Mouse (Mus musculus) B cell, adult 2 months (primary cell): ENCODE results near the gene E130114P18Rik.

Experiments
- DNase-seq, 2 experiments: peaks; one replicate each; pipeline ENCODE4 v3.0.0; 2022

The E130114P18Rik gene

DNA sequence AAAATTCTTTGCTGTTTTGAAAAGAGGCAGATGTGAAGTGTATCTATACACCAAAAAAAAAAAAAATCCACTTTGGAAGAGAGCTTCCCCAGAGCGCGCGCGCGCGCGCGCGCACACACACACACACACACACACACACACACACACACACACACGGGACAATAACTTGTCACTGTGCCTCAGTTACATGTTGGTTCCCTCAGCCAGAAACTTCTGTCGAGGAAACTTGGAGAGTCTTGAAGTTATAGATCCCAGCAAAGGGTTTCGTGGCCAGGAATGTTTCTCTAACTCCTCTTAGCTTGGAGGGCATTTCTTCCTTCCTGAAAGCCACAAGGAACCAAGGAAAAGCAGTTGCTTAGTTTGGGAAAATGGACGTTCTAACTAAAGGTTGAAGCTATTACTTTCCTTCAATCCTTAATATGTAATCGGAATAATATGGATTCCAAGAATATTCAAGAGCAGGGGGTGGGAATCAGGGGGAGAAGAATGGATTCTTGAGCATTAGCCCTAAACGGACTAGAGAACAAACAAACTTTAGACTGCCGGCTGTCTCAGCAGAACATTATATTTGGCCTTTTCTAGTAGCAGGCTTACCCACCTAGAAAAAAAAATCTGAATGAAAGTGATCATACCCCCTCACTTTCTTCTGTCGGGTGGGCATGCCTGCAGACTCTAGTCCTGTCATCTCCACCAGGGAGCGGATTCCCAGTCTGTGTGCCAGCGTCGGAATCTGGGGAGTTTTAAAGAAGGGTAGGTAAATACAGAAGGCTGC lies 2.2 kb downstream of the E130114P18Rik start:
- DNase-seq, result no peak

DNA sequence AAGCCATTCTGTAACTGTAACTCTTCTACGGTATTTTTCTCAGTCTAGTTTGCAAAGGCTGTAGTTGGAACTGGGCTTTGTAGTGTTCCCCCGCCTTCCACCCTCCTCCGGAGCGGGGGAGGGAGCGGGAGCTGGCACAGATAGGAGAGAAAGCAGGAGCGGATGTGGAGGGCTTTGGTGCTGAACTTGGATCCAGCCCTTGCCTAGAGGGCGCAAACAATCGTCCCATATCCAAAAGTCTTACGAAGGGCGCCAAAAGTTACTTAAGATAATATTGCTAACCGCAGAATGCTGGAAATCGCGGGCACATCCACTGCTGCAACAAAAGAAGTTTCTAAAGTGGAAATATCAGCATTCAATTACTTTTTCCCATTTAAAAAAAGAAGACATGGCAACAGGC lies 2.8 kb downstream of the E130114P18Rik start:
- peak in 1 of 2 experiments; percentile 13 for DNase-seq

DNA sequence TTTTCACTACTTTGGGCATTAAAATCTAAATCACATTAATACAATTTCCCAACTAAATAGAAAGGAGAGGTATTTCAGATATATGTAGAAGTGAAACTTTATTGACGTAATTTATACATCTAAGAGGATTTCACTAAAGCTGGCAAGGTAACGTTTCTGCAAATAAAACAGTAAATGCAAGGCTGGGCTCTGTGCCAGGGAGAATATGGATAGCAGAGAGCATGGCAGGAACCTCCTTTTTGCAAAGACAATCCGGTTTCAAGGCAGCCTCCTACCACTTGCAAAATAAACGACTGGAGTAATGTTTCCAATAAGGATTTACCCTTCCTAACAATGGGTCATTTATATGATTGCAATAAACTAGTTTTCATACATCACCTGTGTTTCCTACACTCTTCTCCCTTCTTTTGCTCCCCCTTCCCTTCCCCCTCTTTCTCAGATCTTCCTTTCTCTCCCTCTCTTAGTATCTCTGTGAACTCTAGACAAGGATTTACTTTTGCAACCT lies 3.4 kb downstream of the E130114P18Rik start:
- DNase-seq, result no peak

DNA sequence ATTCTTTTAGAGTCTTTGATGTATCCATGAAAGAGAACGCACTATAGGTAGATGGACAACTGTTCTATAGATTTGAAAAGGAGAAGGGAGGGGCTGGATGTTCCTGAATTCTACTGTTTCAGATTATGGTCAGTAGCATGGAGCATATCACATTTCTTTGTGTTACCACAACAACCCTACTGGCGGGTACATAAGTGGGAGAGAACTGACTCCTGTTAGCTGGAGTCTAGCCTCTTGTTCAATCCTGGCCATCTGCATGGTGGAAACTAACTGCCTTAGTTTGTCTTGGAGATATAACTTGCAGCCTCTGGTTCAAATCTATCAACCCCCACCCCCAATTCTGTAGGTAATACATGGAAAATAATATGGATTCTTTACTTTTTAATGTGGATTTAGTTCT lies 4.1 kb downstream of the E130114P18Rik start:
- DNase-seq, result no peak

DNA sequence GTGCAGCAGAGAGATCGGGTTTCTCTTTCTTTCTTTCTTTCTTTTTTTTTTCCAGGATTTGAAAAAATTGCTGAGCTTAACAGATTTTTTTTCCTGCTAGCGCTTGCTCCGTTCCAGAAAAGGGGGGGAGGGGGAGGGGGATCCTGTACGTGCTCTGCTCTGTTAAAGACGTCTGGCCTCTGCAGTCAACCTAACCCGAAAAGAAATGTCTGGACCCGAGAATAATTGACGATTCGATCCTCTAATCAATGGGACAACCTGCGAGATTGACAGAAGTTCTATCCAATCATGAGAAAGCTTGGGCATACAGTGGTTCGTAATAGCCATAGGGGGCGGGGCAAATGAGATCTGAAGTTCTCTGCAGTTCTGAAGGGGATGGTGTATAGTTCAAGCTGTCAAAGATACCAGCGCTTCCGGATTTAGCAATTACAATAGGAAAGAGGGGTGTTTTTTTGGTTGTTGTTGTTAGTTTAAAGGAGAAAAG lies 4.7 kb downstream of the E130114P18Rik start:
- peak; percentile 87 to 91 for DNase-seq

DNA sequence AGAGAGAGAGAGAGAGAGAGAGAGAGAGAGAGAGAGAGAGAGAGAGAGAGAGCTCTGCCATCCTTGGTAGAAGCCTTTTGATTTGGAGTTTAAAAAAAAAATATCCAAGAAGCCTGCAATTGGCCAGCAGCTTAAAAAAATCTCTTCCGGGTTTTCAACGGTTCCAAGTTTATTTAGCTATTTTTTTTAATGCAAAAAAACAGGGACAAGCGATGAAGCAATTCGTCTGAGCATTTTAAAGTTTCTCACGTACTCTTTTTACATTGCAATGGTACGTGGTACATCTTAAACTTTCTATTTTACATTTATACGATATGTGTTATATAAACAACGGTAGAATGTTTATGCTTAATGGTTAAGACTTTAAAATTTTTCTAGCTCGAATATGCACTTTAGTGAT lies 5.2 kb downstream of the E130114P18Rik start, which contains the start of gene Nfia:
Nfia (plus strand) TSS at position 94 of the 400 bp plus-strand sequence.
- no peak for DNase-seq

DNA sequence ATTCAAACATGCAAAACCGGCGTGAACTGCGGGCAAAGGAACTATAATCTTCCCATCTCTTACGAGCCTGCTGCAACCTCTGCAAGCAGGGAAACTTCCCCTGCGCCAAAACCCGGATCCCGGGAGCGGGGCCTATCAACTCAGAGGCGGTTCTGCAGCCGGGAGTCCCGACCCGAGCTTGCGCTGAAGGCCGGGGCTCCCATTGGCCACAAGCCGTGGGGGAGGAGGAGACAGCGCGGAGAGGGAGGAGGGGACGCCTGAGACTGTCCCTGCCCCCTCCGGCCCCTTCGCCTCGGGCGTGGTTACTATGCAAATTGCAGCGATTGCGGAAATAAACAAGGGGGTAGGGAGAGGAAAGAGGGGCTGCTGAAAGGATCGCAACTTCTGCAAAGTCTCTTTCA lies 5.8 kb downstream of the E130114P18Rik start:
- peak; percentile 93 to 96 for DNase-seq

DNA sequence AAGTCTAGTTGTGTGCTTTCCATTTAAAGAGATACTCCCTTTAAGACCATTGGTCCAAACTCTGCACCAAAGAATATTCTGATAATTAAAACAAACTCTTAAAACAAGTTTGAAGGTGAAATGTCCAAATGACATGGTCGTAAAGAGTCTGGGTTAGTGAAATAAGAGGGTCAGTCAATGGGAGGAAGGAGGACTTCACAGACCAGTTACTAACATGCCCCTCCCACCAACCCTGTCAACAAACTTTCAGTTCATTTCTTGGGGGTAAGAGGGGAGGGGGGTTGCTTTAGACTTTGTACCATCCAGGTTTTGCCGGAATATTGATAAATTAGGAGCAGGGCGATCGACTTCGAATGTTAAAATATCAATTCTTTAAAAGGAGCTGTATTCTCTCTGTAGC lies 6.5 kb downstream of the E130114P18Rik start:
- no peak for DNase-seq

DNA sequence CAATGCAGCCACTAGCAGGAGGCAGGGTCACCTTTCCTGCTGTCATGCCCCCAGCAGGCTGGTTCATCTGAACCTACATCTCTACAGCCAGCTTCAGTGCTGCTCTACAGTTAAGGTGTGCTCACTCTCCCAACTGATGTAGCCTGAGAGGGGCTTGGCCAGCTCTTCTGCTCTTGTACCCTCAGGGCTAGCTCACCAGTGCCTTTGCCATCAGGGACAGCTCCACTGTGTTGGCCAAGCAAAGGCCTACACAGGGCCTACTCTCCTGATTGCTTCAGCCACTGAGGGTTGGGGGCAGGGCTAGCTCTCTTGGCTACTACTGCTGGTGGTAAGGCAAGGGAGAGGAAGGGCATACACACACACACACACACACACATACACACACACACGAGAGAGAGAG lies 8.0 kb downstream of the E130114P18Rik start:
- DNase-seq, result no peak

DNA sequence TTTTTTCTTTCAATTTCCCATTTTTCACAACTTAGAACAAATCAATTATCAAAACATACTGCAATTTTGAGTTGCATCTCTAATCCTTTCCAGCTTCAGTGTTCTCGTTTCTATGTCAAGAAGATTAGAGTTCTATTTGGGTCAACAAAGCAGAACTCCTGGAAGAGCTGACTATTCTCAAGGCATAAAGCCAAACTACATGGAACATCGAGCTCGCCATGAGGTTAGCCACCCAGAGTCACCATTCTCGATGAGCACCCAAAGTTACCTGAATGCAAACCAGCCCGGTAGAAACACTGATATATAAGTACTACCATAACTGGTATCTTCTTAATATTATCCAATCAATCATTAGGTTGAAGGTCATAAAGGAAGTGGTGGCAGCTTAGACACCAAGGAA lies 10.4 kb downstream of the E130114P18Rik start:
- no peak for DNase-seq

DNA sequence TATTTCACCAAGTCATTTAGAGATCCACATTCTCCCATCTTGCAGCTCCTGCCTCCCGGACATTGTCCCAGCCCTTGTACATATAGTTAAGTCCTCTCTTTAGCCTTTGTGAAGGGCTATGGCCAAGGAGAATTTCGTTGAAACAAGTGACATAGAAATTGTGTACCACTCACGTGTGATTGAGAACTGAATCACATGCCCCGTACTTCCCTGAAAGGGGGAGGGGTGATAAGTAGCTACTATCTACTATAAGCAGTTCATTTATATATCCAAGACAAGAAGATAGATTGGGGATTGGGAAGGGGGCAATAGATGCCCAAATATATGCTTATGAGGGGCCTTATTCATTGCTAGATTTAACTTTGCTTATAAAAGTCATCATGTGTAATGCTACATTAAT lies 10.9 kb downstream of the E130114P18Rik start:
- DNase-seq, result no peak

DNA sequence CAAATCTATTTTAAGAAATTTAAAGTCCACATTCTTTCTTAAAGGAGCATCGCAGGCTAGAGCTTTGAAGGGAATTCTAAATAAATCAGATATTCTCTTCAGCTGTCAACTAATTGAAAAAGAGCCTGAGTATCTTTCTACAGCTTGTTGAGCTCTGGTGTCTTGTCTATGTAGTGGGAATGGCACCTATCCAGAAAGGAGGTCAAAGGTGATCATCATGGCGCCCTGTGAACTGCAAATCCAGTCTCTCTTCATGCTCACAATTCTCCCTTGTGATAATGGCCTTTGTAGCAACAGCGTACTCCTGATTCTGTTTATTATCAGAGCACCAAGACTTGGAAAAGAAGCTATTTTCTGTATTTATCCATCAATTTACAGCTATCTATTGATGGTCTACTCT lies 11.8 kb downstream of the E130114P18Rik start:
- no peak for DNase-seq

DNA sequence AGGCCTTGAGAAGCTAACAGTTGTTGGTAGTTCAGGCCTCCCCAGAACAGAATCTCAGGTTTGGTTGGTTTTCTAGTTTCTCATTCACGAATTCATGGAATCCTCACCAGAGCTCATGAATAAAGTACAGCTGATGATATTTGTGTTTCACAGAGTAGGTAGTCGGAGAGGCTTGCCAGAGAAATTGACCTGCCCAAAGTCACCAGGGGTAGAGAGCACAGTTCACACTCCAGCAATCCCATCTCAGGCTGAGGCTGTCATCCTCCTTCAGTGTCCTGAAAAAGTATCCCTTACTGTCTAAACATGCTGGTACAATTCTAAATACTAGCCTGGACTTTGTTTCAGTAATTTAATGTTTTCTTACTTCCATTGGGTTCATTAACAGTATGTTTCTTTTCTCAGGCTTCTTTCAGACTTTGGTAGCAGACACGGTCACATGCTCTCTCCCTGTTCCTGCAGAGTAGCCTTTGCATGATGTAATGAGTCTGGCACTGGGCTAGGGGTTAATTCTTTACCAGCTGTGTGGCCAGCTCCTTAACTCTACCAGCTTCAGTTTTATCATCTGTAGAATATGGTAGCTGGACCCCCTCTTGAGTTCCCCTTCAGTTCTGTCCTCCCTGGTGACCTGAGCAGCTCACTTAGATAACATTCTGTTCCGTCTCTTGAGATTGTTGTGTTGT lies 12.4 kb downstream of the E130114P18Rik start:
- DNase-seq, result no peak

DNA sequence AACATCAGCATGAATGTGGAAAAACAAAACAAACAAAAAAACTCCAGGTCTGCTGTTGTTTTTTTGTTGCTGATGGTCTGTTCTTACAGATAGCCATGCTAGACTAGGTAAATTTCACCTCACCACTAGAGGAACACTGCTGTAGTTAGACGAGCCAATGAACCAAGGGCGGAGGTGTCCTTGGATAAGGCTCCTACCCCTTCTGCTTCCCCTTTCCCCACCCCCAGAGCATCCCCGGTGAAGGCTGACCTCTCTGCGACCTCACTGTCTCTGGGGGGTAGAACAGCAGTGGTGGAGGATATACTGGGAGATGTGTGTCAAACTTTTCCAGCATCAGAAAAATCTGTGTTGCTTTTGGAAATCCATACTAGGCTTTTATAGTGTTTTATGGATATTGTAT lies 13.3 kb downstream of the E130114P18Rik start:
- no peak for DNase-seq

DNA sequence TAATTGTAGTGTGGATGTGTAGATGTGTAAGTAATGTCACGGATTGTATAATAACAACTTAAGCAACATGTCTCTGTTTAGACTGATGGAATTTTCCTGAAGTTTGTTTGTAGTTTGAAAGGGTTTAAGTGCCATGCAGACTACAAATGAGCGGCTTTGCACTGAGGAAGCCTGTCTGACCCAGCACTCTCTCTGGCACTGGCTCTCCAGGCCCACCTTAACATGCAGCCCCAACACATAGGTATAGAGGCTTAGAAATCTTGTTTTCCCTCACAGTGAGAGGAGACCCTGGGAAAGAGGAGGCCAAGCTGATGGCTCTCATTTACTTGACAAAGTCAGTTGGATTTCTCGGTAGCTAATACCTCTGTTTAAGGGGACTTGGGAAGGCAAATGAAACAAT lies 19.2 kb downstream of the E130114P18Rik start:
- DNase-seq, result no peak

DNA sequence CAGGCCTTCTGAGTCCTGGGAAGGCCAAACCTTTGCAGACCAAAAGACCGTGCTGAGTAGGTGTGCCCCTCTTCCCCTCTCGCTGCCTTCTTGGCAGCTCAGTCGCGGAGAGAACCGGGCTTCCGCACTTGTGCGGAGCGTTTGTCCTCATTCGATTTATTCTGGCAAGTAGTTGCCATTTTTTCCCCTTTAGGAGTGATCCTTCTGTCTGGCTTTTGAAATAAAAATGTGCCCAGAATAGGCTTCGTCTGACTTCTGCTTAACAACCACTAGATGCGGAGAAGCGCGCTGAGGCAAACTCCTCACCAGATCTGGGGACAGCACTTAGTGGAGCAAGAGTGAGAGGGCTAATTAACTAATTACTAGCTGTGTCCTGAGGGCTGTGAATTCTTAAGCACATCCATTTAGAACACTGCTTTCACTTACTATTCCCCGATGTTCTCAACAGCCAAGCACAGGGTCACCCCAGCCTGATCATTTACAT lies 19.9 kb downstream of the E130114P18Rik start:
- DNase-seq, result peak; percentile 33 to 40

DNA sequence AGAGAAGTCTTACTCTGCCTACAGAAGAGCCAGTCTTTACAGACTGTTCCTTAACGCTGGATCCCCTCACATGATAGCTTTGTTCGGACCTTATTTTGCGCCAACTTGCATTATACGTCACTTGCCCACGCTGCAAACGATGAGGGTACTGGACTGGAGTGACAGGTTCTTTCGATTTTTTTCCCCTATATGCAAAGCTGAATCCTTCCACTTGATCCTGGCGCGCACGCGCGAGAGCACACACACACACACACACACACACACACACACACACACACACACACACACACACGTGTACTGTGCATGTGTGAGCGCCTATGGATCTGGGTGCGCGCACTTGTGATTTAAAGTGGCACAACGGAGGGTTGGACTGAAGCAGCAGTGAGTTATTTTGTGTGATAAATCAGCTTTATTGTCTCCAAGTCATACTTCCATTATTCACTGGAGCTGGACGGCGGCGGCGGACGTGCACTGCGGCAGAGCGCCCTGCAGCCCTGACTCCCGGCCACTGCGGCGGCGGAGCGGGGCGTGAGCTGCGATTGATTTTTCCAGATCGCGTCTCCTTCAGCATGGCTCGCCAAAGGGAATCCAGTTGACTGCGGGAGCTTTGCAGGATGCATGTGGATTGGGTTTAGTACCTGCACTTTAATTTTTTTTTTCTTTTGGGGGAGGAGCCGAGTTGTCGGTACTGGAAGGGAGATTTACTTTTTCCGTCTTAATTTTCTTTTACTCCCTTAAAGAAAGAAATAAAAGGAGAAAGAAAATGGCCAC lies 20.5 kb downstream of the E130114P18Rik start:
- DNase-seq, result peak; percentile 44 to 54

DNA sequence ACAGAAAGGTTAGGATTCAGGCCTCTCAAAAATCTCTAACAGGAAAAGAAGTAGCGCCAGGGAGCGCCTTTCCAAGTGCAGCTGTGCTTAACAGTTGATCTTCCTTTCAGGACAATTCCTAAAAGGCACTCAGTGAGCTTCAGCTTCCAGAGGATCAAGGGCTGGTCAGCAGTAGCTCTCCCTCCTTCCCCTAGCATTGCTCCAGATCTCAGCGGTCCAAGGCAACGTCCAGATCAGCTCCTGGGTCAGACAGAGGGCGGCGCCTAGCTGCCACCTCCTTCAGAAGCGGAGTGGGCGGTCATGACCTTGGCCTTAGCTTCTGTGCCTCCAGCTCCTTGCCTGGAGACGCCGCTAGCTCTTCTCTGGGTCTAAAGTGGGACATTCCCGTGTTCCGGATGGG lies 23.6 kb downstream of the E130114P18Rik start:
- DNase-seq, result no peak

DNA sequence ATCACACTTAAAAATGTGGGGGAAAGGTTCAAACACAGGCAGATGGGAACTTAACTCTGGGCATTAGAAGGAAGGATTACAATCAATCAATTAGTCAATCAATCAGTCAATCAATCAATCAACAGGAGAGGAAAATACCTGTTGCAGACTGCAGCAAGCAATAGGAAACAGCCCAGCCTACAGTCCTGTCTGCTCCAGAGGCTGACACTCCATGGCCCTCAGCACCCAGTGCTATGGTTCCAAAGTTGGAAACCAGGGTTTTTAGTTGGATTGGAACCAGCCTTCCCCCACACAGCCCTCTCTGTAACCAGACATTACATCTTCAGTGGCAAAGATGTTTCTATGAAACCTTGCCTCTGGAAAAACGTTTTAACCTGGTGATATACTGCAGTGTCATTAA lies 24.4 kb downstream of the E130114P18Rik start:
- no peak for DNase-seq

DNA sequence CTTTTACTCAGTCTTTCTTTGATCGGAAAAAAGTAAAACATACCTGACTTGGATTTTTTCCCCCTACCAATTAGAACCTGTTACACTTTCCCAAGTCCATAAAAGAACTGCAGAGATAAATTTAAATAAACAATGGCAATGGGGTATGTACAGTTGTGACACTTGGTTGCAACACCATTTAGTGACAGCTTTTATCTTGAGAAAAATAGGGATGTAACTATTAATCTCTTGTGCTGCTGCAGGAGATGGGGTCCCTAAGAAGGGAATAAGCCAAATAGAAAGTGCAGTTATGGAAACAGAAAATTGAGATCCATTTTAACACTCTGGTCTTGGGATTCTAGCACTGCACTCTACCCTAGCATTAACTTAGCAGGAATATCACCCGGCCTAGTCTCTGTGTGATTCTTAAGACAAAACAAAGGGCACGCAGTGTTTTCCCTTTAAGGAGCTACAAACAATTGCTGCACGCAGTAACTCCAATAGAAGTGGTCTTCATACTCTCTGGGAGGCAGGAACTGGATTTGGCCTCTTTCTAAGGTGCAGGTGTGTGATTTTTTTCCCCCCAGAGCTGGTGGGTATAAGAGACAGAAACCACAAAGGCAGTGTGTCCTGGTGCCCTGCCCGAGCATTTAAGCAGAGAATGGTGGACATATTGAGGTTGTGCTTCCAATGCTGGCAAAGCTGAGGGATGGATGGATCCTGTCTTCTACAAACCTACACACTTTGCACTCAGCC lies 25.4 kb downstream of the E130114P18Rik start:
- no peak for DNase-seq

DNA sequence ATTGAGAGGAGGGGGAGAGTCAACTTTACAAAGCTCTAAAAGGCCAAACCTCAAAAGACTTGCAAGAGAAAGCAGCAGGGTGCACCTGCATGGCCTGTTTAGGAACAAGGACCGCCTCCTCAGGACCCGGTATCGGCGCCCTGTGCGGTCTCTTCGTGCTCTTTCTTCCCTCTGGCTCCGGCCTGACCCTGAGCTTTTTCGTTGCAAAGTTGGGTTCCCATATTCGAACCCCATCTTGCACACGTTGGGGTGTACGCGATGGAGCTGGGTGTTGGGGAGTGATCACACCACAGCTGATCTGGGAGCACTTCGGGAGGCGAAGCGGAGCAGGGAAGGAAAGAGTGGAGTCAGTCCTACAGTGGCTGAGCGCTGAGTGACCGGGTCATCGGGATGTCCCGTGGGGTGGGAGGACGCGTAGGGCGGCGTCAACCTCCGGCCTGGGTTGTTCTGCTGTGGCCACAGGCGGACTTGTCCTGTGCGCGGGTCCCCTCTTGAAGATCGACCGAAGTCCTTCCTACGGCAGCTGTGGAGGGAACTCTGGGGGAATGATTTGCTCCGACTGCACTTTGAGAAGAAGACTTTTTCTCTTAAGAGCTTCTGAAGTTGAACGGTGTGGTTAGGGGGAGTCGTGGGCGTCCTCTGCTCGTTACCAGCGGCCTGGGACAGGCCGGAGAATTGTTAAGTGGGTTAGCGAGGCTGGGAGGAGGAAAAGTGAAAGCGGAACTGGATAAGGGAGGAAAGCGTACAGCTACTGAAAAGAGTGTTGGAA lies 26.2 kb downstream of the E130114P18Rik start:
- peak; percentile 44 to 45 for DNase-seq
